In the genomic region with DNA sequence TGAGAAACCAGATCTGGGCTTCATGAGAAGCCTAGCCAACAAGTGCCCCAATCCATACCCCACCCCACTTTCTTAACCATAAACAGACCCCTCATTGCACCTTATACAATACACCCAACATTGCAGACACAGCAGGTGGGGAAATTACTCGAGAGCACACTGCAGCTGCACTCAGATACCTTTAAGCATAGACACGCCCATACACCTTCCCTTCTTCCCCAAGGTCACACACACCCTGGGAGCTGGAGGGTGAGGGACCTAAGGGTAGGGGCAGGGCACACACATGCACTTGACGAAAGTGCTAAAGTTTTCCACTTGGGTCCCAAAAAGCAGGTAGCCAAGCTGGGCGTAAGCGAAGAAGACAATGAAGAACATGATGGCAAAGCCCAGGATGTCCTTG, we compare ENCODE assay signal across 21 mouse cellular contexts. TPM values are rescaled to one million over a fixed set of nuclear protein-coding genes. Genes with fewer than 3 reads are reported as not detected.
"Had no signal": no experiment of that assay in that cellular context is flagged by ENCODE, and none has a peak within 500 bp of the region (broad histone marks: within the 10 kb centered on the region; RNA-seq: fewer than 3 reads in every experiment).

No protein-coding gene starts in this region.

- DNase-seq: retina, postnatal 1 day; right cerebral cortex, adult 18-20 months; right cerebral cortex, postnatal 14 days; right cerebral cortex, postnatal 25 days; right cerebral cortex, postnatal 4 days; spleen, adult 18-20 months; thymus, adult 18-20 months; thymus, adult 2 months; thymus, postnatal 14 days; thymus, postnatal 25 days; thymus, postnatal 36 days; thymus, postnatal 4 days had no signal

- H3K27me3 ChIP-seq: stomach, embryonic 15.5 days had no signal

- H3K9me3 ChIP-seq: neural tube, embryonic 15.5 days; stomach, embryonic 15.5 days had no signal

- H3K36me3 ChIP-seq: neural tube, embryonic 15.5 days; stomach, embryonic 15.5 days had no signal

- H3K9ac ChIP-seq: neural tube, embryonic 15.5 days; stomach, embryonic 15.5 days had no signal

- H3K4me1 ChIP-seq: neural tube, embryonic 15.5 days; stomach, embryonic 15.5 days had no signal

- H3K27ac ChIP-seq: neural tube, embryonic 15.5 days; stomach, embryonic 15.5 days; stomach, postnatal 0 days had no signal

- H3K4me3 ChIP-seq: neural tube, embryonic 15.5 days; stomach, embryonic 15.5 days had no signal

- H3K4me2 ChIP-seq: neural tube, embryonic 15.5 days; stomach, embryonic 15.5 days had no signal

RNA-seq across cellular contexts. Expression of gene Pkd2l1, which starts 38.5 kb away (rescaled TPM):
- total RNA-seq: neutrophil, adult 5-6 weeks had no signal
- polyA plus RNA-seq: spleen, adult 2 months; stomach, embryonic 14.5 days; stomach, embryonic 15.5 days; stomach, embryonic 16.5 days; stomach, postnatal 0 days; urinary bladder, adult 2 months had no signal

RNA-seq across cellular contexts. Expression of gene Scd3, which starts 49.3 kb away (rescaled TPM):
- total RNA-seq: neutrophil, adult 5-6 weeks had no signal
- polyA plus RNA-seq: small intestine, adult 2 months; spleen, adult 2 months had no signal
